Mouse (Mus musculus): ENCODE results near the gene Alad. TPM values are rescaled to one million over a fixed set of nuclear protein-coding genes. Genes with fewer than 3 reads are reported as not detected.
A peak's percentile ranks its signal among the peaks of the same experiment; 100 is the strongest.
"Not testable (repeated sequence)": the region's sequence is repeated elsewhere in the genome, so short reads cannot be mapped to it uniquely, and the experiment has no call there.

Alad gene
- polyA plus RNA-seq, 1 experiment from 2014 or later = 156 TPM

- Histone ChIP-seq H3K4me1 (replicated peaks) (0 out of 2 replicates have a peak, but pooled peaks cover 5% of the 10 kb centered on the region), H3K4me3 (replicated peaks) (peak within 1 kb of the TSS; percentile 49), H3K4me2 (replicated peaks) (peak within 1 kb of the TSS; percentile 81), H3K27me3 (replicated peaks) (no peaks in the 10 kb centered on the region), H3K9me3 (no peaks in the 10 kb centered on the region), H3K27ac (0 out of 2 replicates have a peak within 1 kb of the TSS, but pooled peaks have one; percentile 37), H3K9ac (peak within 1 kb of the TSS; percentile 54), H3K36me3 (no peaks in the 10 kb centered on the region)
- ATAC-seq = peak; percentile 93
- 1% methylated on average over 71 of the region's 71 CpGs for WGBS
Measured at GRCm38 (mm10) chr4:62479937-62480708, 39.6 kb downstream of the Alad start, which contains the start of gene Bspry. Gene Bspry, plus strand, starts transcription at chr4:62480053.

- H3K27me3 ChIP-seq (replicated peaks); H3K4me1 ChIP-seq (replicated peaks); H3K36me3 ChIP-seq; H3K27ac ChIP-seq; H3K9me3 ChIP-seq; ATAC-seq: not testable (repeated sequence)
- 13% methylated on average over 11 of the region's 11 CpGs for WGBS
- H3K9ac ChIP-seq = peak overlapping the region; percentile 54; the same call in 1 of the 2 replicates
- peak overlapping the region; percentile 81 for H3K4me2 ChIP-seq (replicated peaks)
- peak overlapping the region; percentile 49 for H3K4me3 ChIP-seq (replicated peaks)
Measured at GRCm38 (mm10) chr4:62479593-62479936, 40.2 kb downstream of the Alad start.

GRCm38 (mm10) chr4:62477542-62478244 is 42.0 kb downstream of the Alad start:
- Histone ChIP-seq H3K4me2 (replicated peaks) (no peak overlapping the region), H3K27me3 (replicated peaks) (no peaks in the 10 kb centered on the region), H3K4me3 (replicated peaks) (no peak overlapping the region), H3K27ac (peak overlapping the region; percentile 57; the same call in 1 of the 2 replicates), H3K36me3 (no peaks in the 10 kb centered on the region), H3K9ac (no peak overlapping the region), H3K4me1 (replicated peaks) (0 out of 2 replicates have a peak, but pooled peaks cover 5% of the 10 kb centered on the region), H3K9me3 (no peaks in the 10 kb centered on the region)
- 59% methylated on average over 6 of the region's 6 CpGs for WGBS
- ATAC-seq = no peak

- H3K4me3 ChIP-seq (replicated peaks) = no peak overlapping the region
- 0 out of 2 replicates have a peak, but pooled peaks cover 5% of the 10 kb centered on the region for H3K4me1 ChIP-seq (replicated peaks)
- 59% methylated on average over 6 of the region's 6 CpGs for WGBS
- ATAC-seq = peak; percentile 32; the same call in 1 of the 2 replicates
- H3K36me3 ChIP-seq = no peaks in the 10 kb centered on the region
- H3K27ac ChIP-seq = peak overlapping the region; percentile 40; the same call in 1 of the 2 replicates
- H3K27me3 ChIP-seq (replicated peaks) = no peaks in the 10 kb centered on the region
- H3K9ac ChIP-seq = no peak overlapping the region
- H3K9me3 ChIP-seq = no peaks in the 10 kb centered on the region
- no peak overlapping the region for H3K4me2 ChIP-seq (replicated peaks)
Measured at GRCm38 (mm10) chr4:62475793-62476192, 43.9 kb downstream of the Alad start.

GRCm38 (mm10) chr4:62475131-62475530 is 44.6 kb downstream of the Alad start:
- H3K4me1 ChIP-seq (replicated peaks) = 0 out of 2 replicates have a peak, but pooled peaks cover 2% of the 10 kb centered on the region
- H3K27ac ChIP-seq = peak overlapping the region; percentile 40; the same call in 1 of the 2 replicates
- no peak for ATAC-seq
- H3K9me3 ChIP-seq = no peaks in the 10 kb centered on the region
- WGBS = 68% methylated on average over 2 of the region's 2 CpGs
- no peaks in the 10 kb centered on the region for H3K27me3 ChIP-seq (replicated peaks)
- no peak overlapping the region for H3K4me2 ChIP-seq (replicated peaks)
- no peaks in the 10 kb centered on the region for H3K36me3 ChIP-seq
- H3K4me3 ChIP-seq (replicated peaks) = no peak overlapping the region
- no peak overlapping the region for H3K9ac ChIP-seq

GRCm38 (mm10) chr4:62472071-62472470 is 47.6 kb downstream of the Alad start:
- no peak for ATAC-seq

GRCm38 (mm10) chr4:62470598-62471051 is 49.1 kb downstream of the Alad start, which contains the start of gene Wdr31:
Gene Wdr31, minus strand, starts transcription at chr4:62470896.
- Histone ChIP-seq H3K4me2 (replicated peaks) (peak within 1 kb of the TSS; percentile 88), H3K9me3 (no peaks in the 10 kb centered on the region), H3K4me1 (replicated peaks) (no peaks in the 10 kb centered on the region), H3K9ac (peak within 1 kb of the TSS; percentile 58), H3K27me3 (replicated peaks) (no peaks in the 10 kb centered on the region), H3K27ac (no peak within 1 kb of the TSS), H3K4me3 (replicated peaks) (peak within 1 kb of the TSS; percentile 72), H3K36me3 (no peaks in the 10 kb centered on the region)
- WGBS = under 1% methylated on average over 30 of the region's 30 CpGs
- peak; percentile 94 for ATAC-seq

More at GRCm38 (mm10) chr4:62472071-62472470, 47.6 kb downstream of the Alad start:
- no peak overlapping the region for H3K4me2 ChIP-seq (replicated peaks)
- no peak overlapping the region for H3K27ac ChIP-seq
- no peaks in the 10 kb centered on the region for H3K4me1 ChIP-seq (replicated peaks)
- H3K27me3 ChIP-seq (replicated peaks) = no peaks in the 10 kb centered on the region
- WGBS = 91% methylated on average over 2 of the region's 2 CpGs
- no peaks in the 10 kb centered on the region for H3K36me3 ChIP-seq
- no peaks in the 10 kb centered on the region for H3K9me3 ChIP-seq
- H3K4me3 ChIP-seq (replicated peaks) = no peak overlapping the region
- H3K9ac ChIP-seq = no peak overlapping the region

GRCm38 (mm10) chr4:62468158-62468557 is 51.6 kb downstream of the Alad start:
- WGBS = 92% methylated on average over 1 of the region's 1 CpGs
- Histone ChIP-seq H3K9ac (no peak overlapping the region), H3K9me3 (no peaks in the 10 kb centered on the region), H3K27ac (no peak overlapping the region), H3K4me1 (replicated peaks) (no peaks in the 10 kb centered on the region), H3K27me3 (replicated peaks) (no peaks in the 10 kb centered on the region), H3K4me3 (replicated peaks) (no peak overlapping the region), H3K4me2 (replicated peaks) (no peak overlapping the region), H3K36me3 (no peaks in the 10 kb centered on the region)
- ATAC-seq = no peak

GRCm38 (mm10) chr4:62463124-62463523 is 56.6 kb downstream of the Alad start:
- no peaks in the 10 kb centered on the region for H3K36me3 ChIP-seq
- H3K4me1 ChIP-seq (replicated peaks) = peaks cover 2% of the 10 kb centered on the region; the same call in 1 of the 2 replicates
- no peak overlapping the region for H3K27ac ChIP-seq
- no peak overlapping the region for H3K4me2 ChIP-seq (replicated peaks)
- WGBS = 89% methylated on average over 2 of the region's 2 CpGs
- no peak overlapping the region for H3K9ac ChIP-seq
- no peak for ATAC-seq
- H3K4me3 ChIP-seq (replicated peaks) = no peak overlapping the region
- H3K27me3 ChIP-seq (replicated peaks) = no peaks in the 10 kb centered on the region
- no peaks in the 10 kb centered on the region for H3K9me3 ChIP-seq

- no peak overlapping the region for H3K27ac ChIP-seq
- peaks cover 2% of the 10 kb centered on the region; the same call in 1 of the 2 replicates for H3K4me1 ChIP-seq (replicated peaks)
- H3K9ac ChIP-seq = no peak overlapping the region
- WGBS = 91% methylated on average over 8 of the region's 8 CpGs
- H3K9me3 ChIP-seq = no peaks in the 10 kb centered on the region
- H3K27me3 ChIP-seq (replicated peaks) = no peaks in the 10 kb centered on the region
- no peak overlapping the region for H3K4me2 ChIP-seq (replicated peaks)
- no peak overlapping the region for H3K4me3 ChIP-seq (replicated peaks)
- no peaks in the 10 kb centered on the region for H3K36me3 ChIP-seq
- no peak for ATAC-seq
Measured at GRCm38 (mm10) chr4:62460348-62460747, 59.4 kb downstream of the Alad start.
